Mouse (Mus musculus) midbrain, embryonic 12.5 days (tissue): ENCODE measurements around the gene Rac3. TPM values are rescaled to one million over a fixed set of nuclear protein-coding genes. Genes with fewer than 3 reads are reported as not detected.

ENCODE experiments used
- ATAC-seq: fragments of 200-750 bp; cut with Nextera tagmentation; 2 replicates; pipeline ENCODE4 v1.8.0; 2017; ENCODE audit warnings: low read depth, moderate TSS enrichment, moderate library complexity; ENCODE audit not compliant: low FRiP score
- H3K27ac ChIP-seq: fragments of 300-500 bp; sonication (generic); replicated peaks from 2 replicates; pipeline ENCODE4 v1.5.1; 2016; ENCODE audit warnings: mild to moderate bottlenecking
- H3K27me3 ChIP-seq: fragments of 300-500 bp; sonication (generic); 2 replicates; pipeline ENCODE4 v1.6.1; 2016; ENCODE audit warnings: mild to moderate bottlenecking
- H3K36me3 ChIP-seq: fragments of 300-500 bp; sonication (generic); 2 replicates; pipeline ENCODE4 v1.6.1; 2016
- H3K4me1 ChIP-seq: fragments of 300-500 bp; sonication (generic); 2 replicates; pipeline ENCODE4 v1.6.1; 2016
- H3K4me2 ChIP-seq: fragments of 300-500 bp; sonication (generic); replicated peaks from 2 replicates; pipeline ENCODE4 v1.6.1; 2016; ENCODE audit warnings: mild to moderate bottlenecking, moderate library complexity
- H3K4me3 ChIP-seq: fragments of 300-500 bp; sonication (generic); 2 replicates; pipeline ENCODE4 v1.5.1; 2016; ENCODE audit warnings: mild to moderate bottlenecking
- H3K9ac ChIP-seq: fragments of 300-500 bp; sonication (generic); replicated peaks from 2 replicates; pipeline ENCODE4 v1.6.1; 2016; ENCODE audit warnings: mild to moderate bottlenecking, moderate library complexity
- H3K9me3 ChIP-seq: fragments of 300-500 bp; sonication (generic); 2 replicates; pipeline ENCODE4 v1.6.1; 2016; ENCODE audit warnings: mild to moderate bottlenecking
- WGBS: fragments of 180-500 bp; shearing (Covaris S2); methylation state at CpG from one replicate; pipeline ENCODE4 v1.1.7; 2016; 5-methylcytosine and 5-hydroxymethylcytosine counted together
- polyA plus RNA-seq: library from polyadenylated mRNA; unstranded; fragments of >200 nt; fragmentation: Nextera tagmentation; extraction: Ambion mirVana; gene quantifications from 2 replicates; pipeline ENCODE4 v1.2.1, GENCODE M21; 2016

The Rac3 gene
- polyA plus RNA-seq, 1 experiment from 2014 or later: 70.5 TPM

DNA sequence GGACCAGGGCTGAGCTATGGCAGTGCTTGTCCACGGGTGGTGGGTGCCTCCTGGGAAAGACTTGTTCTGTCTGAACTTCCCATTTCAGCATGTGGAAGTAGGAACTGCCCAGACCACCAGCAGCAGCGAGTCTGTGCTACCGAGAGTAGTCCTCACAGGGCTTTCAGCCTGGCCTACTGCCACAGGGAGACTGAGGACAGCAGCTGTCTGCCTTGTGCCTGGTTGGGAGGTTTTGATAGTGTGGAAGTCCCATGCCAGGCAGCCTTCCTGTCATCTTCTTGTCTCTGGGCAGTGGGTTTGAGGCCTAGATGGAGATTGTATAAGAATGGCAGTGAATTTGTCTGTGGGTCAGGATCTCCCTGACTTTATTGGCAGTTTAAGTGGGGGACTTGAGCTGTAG is 31.9 kb upstream of the Rac3 start:
- peaks cover 76% of the 10 kb centered on the region for H3K36me3 ChIP-seq
- no peak overlapping the region for H3K4me2 ChIP-seq
- ATAC-seq: no peak
- no peaks in the 10 kb centered on the region for H3K9me3 ChIP-seq
- WGBS: 88% methylated on average over 3 of the region's 3 CpGs
- no peaks in the 10 kb centered on the region for H3K4me1 ChIP-seq
- H3K27me3 ChIP-seq: no peaks in the 10 kb centered on the region
- no peak overlapping the region for H3K9ac ChIP-seq
- no peak overlapping the region for H3K4me3 ChIP-seq
- H3K27ac ChIP-seq: no peak overlapping the region

DNA sequence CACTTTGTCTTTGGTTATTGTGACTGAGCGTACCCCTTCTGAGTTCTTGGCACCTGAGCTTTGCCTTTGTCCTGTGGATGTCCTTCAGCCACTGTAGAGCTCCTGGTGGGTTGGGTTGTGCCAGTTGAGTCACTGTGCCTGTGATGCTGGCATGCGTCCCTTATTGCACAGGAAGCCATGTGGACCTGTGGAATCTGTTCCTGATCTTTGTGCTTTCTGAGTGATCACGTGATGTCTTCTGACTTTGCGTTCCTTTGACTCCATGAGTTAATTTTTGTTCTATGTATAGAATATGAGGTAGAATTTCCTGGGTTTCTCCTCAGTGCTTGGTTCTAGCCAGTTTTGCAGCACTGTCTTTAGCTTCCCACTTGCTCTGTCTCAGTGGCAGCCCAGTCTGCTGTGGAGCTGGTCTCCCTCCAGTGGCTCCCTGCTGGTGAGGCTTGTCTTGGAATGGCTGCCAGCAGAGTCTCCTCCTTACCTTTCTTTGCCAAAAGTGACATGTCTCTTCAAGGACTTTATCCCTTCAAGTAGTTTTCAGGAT is 28.7 kb upstream of the Rac3 start:
- Histone ChIP-seq H3K4me2 (no peak overlapping the region), H3K9me3 (no peaks in the 10 kb centered on the region), H3K36me3 (peaks cover 68% of the 10 kb centered on the region), H3K9ac (no peak overlapping the region), H3K4me1 (peaks cover 15% of the 10 kb centered on the region), H3K27ac (no peak overlapping the region), H3K27me3 (no peaks in the 10 kb centered on the region), H3K4me3 (no peak overlapping the region)
- 88% methylated on average over 4 of the region's 4 CpGs for WGBS
- no peak for ATAC-seq

DNA sequence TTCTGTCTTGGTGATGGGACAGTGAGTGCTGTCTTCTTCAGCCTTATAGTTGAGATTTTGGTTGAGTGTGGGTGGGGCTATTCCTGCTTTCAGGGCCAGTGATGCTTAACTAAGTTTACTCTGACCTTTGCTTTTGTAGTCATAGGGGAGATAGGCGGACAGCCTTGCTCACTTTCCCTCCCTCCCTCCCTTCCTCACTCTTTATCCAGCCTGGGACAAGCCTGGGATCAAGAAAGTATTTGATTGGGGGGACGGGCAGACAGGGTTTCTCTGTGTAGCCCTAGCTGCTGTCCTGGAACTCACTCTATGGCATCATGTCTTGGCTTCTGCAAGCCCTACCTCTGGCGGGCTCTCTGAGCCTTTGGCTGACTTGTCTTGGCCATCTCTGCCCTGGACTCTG is 27.8 kb upstream of the Rac3 start:
- Histone ChIP-seq H3K27ac (no peak overlapping the region), H3K36me3 (peaks cover 59% of the 10 kb centered on the region), H3K4me3 (no peak overlapping the region), H3K27me3 (no peaks in the 10 kb centered on the region), H3K9ac (no peak overlapping the region), H3K4me2 (no peak overlapping the region), H3K4me1 (peaks cover 15% of the 10 kb centered on the region), H3K9me3 (no peaks in the 10 kb centered on the region)
- ATAC-seq: no peak
- 60% methylated on average over 3 of the region's 3 CpGs for WGBS

DNA sequence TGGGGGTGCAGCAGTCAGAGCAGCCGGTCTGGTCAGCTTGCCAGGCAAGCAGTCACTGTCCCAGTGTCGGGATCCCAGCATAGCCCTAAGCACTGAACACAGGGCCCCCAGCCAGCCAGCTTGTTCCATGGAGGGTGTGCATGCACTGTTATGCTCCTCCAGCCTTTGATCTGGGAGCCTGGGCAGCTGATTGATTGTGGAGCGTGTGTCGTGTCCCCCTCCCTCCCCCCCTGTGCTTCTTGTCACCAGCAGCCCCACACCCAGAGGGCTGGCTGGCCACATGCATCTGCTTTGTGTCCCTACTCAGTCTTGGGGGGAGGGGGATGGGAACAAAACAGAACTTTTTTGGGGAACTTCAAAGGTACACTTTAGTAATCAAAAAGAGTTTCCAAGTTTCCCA is 26.1 kb upstream of the Rac3 start:
- Histone ChIP-seq H3K9me3 (no peaks in the 10 kb centered on the region), H3K27me3 (no peaks in the 10 kb centered on the region), H3K36me3 (peaks cover 60% of the 10 kb centered on the region), H3K9ac (peak overlapping the region; percentile 39; the same call in 1 of the 2 replicates), H3K27ac (peak overlapping the region; percentile 65), H3K4me2 (0 out of 2 replicates have a peak overlapping the region, but pooled peaks have one; percentile 13), H3K4me1 (peaks cover 15% of the 10 kb centered on the region), H3K4me3 (no peak overlapping the region)
- ATAC-seq: peak; percentile 60; the same call in 1 of the 2 replicates
- 39% methylated on average over 4 of the region's 4 CpGs for WGBS

DNA sequence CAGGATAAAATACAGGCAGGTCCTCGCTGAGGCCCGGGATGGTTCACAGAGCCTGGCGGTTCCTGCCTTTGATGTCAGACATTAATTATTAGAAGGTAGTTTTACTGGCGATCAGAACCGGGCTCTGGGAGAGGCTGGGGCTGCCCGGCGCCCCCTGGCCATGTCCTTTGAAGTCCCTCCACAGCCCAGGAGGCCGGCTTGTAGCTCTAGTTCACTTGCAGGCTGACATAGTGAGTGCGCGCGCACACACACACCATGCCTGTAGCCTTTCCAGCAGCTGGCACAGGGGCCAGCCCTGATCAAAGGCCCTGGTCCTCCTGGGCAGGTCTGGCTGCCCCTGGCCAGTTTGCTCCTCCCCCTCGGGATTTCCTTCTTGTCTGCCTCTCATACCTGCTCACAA is 25.6 kb upstream of the Rac3 start:
- no peaks in the 10 kb centered on the region for H3K27me3 ChIP-seq
- no peaks in the 10 kb centered on the region for H3K9me3 ChIP-seq
- peaks cover 55% of the 10 kb centered on the region for H3K36me3 ChIP-seq
- H3K4me2 ChIP-seq: no peak overlapping the region
- H3K9ac ChIP-seq: no peak overlapping the region
- 47% methylated on average over 12 of the region's 12 CpGs for WGBS
- no peak overlapping the region for H3K4me3 ChIP-seq
- H3K27ac ChIP-seq: peak overlapping the region; percentile 65
- H3K4me1 ChIP-seq: peaks cover 15% of the 10 kb centered on the region
- ATAC-seq: peak; percentile 49; the same call in 1 of the 2 replicates

DNA sequence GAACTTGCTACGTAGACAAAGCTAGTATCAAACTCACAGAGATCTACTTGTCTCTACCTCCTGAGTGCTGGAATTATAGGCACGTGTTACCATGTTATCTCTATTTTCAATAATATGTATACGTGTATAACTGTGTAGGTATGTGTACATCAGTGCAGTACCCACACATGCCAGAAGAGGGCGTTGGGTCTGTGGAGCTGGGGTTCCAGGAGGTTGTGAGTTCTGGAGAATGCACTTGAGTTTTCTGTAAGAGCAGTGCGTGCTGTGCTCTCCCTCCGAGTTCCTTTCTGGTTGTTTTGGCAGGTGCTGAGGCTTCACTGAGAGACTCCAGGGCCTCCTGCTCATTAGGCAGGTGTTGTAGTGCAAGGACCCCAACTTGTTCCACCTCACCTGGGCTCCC is 24.7 kb upstream of the Rac3 start:
- no peak overlapping the region for H3K9ac ChIP-seq
- H3K4me1 ChIP-seq: peaks cover 15% of the 10 kb centered on the region
- H3K4me2 ChIP-seq: no peak overlapping the region
- H3K27me3 ChIP-seq: no peaks in the 10 kb centered on the region
- peaks cover 57% of the 10 kb centered on the region for H3K36me3 ChIP-seq
- no peak overlapping the region for H3K27ac ChIP-seq
- H3K9me3 ChIP-seq: no peaks in the 10 kb centered on the region
- no peak overlapping the region for H3K4me3 ChIP-seq
- 90% methylated on average over 6 of the region's 6 CpGs for WGBS
- no peak for ATAC-seq

DNA sequence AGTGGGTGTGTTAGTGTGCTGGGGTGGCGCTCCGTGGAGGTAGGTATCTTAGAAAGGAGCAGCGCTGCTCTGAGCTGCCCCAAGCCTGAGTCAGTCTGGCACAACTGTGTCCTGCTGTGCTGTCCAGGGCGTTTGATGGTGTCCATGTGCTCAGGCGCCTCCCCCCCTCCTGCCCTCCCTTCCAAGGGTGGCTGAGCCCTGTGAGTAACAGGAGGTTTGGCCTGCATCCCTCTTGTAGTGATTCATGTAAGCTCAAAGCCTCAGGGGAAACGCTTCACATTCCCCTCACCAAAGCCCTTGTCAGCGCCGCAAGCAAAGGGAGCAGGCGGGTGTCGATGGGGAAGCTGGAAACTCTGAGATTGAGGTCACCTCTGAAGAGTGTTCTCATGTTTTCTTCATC is 23.5 kb upstream of the Rac3 start:
- Histone ChIP-seq H3K9me3 (no peaks in the 10 kb centered on the region), H3K27me3 (no peaks in the 10 kb centered on the region), H3K27ac (no peak overlapping the region), H3K36me3 (peaks cover 58% of the 10 kb centered on the region), H3K9ac (no peak overlapping the region), H3K4me3 (no peak overlapping the region), H3K4me1 (peaks cover 15% of the 10 kb centered on the region), H3K4me2 (no peak overlapping the region)
- 78% methylated on average over 10 of the region's 10 CpGs for WGBS
- ATAC-seq: no peak

DNA sequence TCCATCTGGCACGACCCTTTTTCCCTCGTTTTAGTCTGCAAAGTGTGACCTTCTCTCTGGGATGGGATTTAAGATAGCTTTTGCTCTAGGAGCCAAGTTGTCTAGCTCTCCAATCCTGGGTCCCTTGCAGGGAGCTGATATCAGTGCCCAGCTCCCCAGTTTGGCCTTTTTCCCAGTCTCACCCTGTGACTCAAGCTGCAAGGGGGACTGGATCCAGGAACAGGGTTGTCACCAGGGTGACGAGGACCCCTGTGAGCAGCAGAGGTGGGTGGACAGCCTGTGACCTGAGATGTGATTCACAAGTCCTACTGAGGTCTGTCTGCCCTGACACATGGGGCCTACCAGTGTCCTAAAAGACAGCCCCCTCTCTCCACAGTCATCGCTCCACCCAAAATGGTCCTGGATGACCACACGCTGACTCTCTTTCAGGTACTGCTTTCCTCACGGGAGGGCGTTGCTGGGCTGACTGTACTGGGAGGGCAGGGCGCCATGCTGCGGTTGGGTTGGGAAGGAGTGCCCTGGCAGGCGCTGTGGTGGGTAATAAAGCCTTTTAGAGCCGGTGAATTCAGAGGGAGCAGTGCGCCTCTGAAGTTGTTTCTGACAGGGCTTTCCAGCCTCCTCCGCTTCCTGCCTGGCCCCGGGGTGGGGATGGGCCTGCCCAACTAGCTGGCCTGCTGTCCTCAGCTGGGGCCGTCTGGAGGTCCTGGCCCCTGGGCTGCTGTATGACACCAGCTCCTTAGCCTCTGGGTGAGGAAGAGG is 17.4 kb upstream of the Rac3 start:
- Histone ChIP-seq H3K4me3 (no peak overlapping the region), H3K4me2 (no peak overlapping the region), H3K36me3 (peaks cover 36% of the 10 kb centered on the region), H3K9ac (0 out of 2 replicates have a peak overlapping the region, but pooled peaks have one; percentile 43), H3K9me3 (no peaks in the 10 kb centered on the region), H3K27me3 (no peaks in the 10 kb centered on the region), H3K4me1 (peaks cover 43% of the 10 kb centered on the region), H3K27ac (no peak overlapping the region)
- ATAC-seq: no peak
- WGBS: 40% methylated on average over 15 of the region's 15 CpGs

DNA sequence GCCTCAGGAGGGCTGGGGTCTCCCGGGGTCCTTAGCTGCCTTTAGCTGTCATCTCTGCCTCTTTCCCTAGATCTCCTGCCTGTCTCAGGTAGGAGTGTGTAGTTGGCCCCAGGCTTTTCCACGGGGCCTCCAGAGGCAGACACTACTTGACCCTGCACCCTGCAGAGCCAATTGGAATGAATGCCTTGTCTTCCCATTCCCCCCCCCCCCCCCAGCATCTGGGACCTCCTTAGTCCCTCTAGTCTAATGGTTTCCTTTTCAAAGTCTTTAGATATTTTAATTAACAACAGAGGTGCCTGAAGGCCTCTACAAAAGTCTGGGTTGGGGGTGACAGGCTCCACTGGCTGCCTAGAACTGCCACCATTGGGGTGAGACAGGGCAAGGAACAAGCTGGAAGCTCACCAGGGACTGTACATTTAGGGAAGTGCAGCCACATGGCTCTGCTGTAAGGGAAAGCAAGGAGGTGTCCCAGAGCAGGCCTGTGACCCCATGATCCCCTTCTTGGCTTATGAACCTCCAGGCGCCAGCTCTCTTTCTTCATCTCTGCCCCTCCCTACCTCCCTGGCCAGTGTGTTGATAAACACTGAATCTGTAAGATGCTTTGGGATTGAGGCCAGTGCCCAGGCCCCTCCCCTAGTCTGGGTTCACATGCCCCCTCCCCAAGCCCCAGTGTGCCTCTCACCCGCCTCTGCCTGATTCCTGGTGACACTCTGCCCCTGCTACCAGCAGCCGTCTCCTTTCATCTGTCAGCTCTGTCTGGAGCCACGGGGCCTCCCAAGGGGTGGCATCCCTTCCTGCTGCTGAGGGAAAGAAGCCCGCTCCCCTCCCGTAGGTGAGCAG is 16.6 kb upstream of the Rac3 start:
- WGBS: 14% methylated on average over 8 of the region's 8 CpGs
- Histone ChIP-seq H3K36me3 (peaks cover 36% of the 10 kb centered on the region), H3K9me3 (no peaks in the 10 kb centered on the region), H3K4me2 (no peak overlapping the region), H3K27ac (peak overlapping the region; percentile 54), H3K9ac (peak overlapping the region; percentile 43), H3K27me3 (no peaks in the 10 kb centered on the region), H3K4me3 (0 out of 2 replicates have a peak overlapping the region, but pooled peaks have one; percentile 5), H3K4me1 (peaks cover 43% of the 10 kb centered on the region)
- no peak for ATAC-seq

DNA sequence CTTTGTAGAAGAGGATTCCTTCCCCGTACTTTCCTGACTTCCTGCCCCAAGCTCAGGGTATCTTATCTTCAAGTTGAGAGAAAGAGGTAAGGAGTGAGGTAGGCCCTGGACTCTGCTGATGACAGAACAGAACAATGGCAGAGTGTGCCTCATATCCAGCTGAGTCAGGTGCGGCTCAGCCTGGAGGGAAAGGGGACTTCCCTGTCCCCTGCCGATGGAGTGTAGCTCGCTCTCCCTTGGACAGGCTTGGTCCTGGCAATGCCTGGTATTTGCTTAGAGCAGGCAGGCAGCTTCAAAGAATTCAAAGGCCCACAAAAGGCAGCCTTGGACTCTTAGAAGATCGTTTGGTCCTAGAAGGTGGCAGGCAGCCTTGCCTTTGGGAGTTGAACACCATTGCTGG is 15.2 kb upstream of the Rac3 start:
- 62% methylated on average over 5 of the region's 5 CpGs for WGBS
- H3K4me2 ChIP-seq: no peak overlapping the region
- H3K36me3 ChIP-seq: peaks cover 41% of the 10 kb centered on the region
- H3K4me3 ChIP-seq: no peak overlapping the region
- H3K4me1 ChIP-seq: peaks cover 43% of the 10 kb centered on the region
- H3K27ac ChIP-seq: no peak overlapping the region; the same call in 1 of the 2 replicates
- H3K27me3 ChIP-seq: no peaks in the 10 kb centered on the region
- no peak overlapping the region for H3K9ac ChIP-seq
- no peak for ATAC-seq
- no peaks in the 10 kb centered on the region for H3K9me3 ChIP-seq

DNA sequence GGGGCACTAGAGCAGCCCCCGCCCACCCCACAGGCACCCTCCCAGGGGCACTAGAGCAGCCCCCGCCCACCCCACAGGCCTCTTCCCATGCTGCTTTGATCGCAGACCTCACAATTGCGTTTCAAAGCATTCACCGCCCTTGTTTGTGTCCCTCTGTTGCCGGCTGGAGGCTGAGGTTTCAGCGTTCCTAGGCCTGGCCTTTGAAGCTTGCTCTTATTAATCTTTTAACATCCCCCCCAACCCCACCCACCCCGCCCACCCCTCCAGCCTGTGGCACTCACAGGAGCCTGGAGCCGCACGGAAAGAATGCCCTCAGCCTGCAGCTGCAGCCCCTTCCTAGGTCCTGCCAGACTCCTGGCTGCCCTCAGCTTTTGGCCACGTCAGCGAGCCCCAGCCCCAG is 14.0 kb upstream of the Rac3 start:
- peaks cover 50% of the 10 kb centered on the region for H3K4me1 ChIP-seq
- no peak overlapping the region for H3K4me3 ChIP-seq
- no peak overlapping the region; the same call in 1 of the 2 replicates for H3K4me2 ChIP-seq
- H3K36me3 ChIP-seq: peaks cover 33% of the 10 kb centered on the region
- no peaks in the 10 kb centered on the region for H3K9me3 ChIP-seq
- H3K27ac ChIP-seq: peak overlapping the region; percentile 72
- 5% methylated on average over 8 of the region's 12 CpGs for WGBS
- no peak for ATAC-seq
- H3K9ac ChIP-seq: peak overlapping the region; percentile 44
- H3K27me3 ChIP-seq: no peaks in the 10 kb centered on the region

DNA sequence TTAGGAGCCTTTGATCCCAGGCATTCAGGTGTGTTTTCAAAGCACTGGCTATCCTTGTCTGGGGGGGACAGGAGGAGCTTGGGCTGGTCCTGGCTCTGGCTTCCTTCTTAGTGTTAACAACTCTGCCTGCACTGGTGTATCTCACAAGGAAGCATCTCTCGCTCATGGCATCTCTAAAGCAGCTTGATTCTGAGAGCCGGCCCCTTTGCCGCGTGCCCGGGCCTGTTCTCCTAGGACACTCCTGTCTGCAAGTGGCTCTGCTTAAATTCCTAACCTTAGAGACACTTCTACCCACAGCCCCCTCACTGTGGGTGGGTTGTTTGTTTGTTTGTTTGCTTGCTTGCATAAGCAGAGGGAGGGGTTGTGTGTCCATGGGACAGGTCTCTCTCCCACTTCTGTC is 13.3 kb upstream of the Rac3 start:
- Histone ChIP-seq H3K27me3 (no peaks in the 10 kb centered on the region), H3K4me1 (peaks cover 58% of the 10 kb centered on the region), H3K4me3 (no peak overlapping the region), H3K9ac (no peak overlapping the region), H3K27ac (peak overlapping the region; percentile 72), H3K9me3 (no peaks in the 10 kb centered on the region), H3K36me3 (peaks cover 27% of the 10 kb centered on the region), H3K4me2 (no peak overlapping the region)
- ATAC-seq: no peak
- WGBS: 32% methylated on average over 5 of the region's 5 CpGs
